Mouse (Mus musculus): ENCODE measurements around the gene Adam15. TPM values are rescaled to one million over a fixed set of nuclear protein-coding genes. Genes with fewer than 3 reads are reported as not detected.

Adam15 gene
- polyA plus RNA-seq, 1 experiment = 0.50 TPM

DNA sequence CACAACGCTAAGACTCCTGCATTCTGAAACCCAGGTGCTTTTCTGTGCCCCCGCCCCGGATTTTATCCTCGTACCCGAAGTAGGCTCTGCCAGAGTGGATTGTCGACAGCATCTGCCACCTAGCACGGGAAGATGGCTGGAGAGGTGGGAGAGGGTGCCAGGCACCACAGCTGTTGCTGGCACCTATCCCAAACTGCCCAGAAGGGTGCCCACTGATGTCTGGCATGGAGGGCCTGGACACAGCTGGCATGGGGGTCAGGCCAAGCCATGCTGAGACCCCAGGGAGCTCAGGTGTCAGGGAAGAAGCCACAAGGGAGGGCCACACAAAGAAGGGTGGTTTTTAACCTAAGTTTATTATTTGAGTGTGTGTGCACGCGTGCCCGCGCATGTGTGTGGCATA is 16.7 kb downstream of the Adam15 start:
- no peak overlapping the region for H3K4me3 ChIP-seq (replicated peaks)
- H3K4me1 ChIP-seq (ENCODE audit: control insufficient read depth) = peaks cover 9% of the 10 kb centered on the region
- TF ChIP-seq GATA1 (IDR thresholded peaks at IDR 0.05; ENCODE audit: low read length) (no peak), TAL1 (IDR thresholded peaks at IDR 0.05; ENCODE audit: low read length) (no peak)
- peaks cover 59% of the 10 kb centered on the region for H3K27me3 ChIP-seq (ENCODE audit: control insufficient read depth)
- H3K9me3 ChIP-seq (ENCODE audit: control insufficient read depth, low read length) = no peaks in the 10 kb centered on the region
- H3K36me3 ChIP-seq (ENCODE audit: control insufficient read depth) = no peaks in the 10 kb centered on the region

DNA sequence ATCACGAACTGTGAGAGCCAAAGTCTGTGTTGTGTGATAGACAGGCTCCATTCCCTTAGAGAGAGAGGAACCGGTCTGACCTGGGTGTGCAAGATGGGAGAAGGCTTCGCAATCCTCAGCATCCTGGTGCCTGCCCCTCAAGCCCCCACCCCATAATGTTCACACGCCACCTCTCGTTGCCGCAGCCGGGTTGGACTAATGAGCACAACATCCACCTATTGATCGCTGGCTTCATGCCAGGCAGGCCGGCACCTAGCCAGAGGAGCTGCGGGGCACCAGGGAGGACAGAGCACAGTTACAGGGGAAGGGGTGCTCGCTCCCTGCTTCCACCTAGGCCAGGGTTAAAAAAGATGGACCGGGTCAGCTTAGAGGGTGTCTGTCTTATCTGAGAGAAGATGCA is 17.3 kb downstream of the Adam15 start:
- Histone ChIP-seq H3K4me1 (ENCODE audit: control insufficient read depth) (peaks cover 3% of the 10 kb centered on the region), H3K36me3 (ENCODE audit: control insufficient read depth) (no peaks in the 10 kb centered on the region), H3K4me3 (replicated peaks) (no peak overlapping the region), H3K9me3 (ENCODE audit: control insufficient read depth, low read length) (no peaks in the 10 kb centered on the region), H3K27me3 (ENCODE audit: control insufficient read depth) (peaks cover 58% of the 10 kb centered on the region)
- TF ChIP-seq TAL1 (IDR thresholded peaks at IDR 0.05; ENCODE audit: low read length) = no peak
- no peak for TF ChIP-seq GATA1 (IDR thresholded peaks at IDR 0.05; ENCODE audit: low read length)

- H3K27me3 ChIP-seq (ENCODE audit: control insufficient read depth) = peaks cover 57% of the 10 kb centered on the region
- no peaks in the 10 kb centered on the region for H3K36me3 ChIP-seq (ENCODE audit: control insufficient read depth)
- peaks cover 2% of the 10 kb centered on the region; the same call in 1 of the 2 replicates for H3K4me1 ChIP-seq (ENCODE audit: control insufficient read depth)
- no peak overlapping the region for H3K4me3 ChIP-seq (replicated peaks)
- H3K9me3 ChIP-seq (ENCODE audit: control insufficient read depth, low read length) = no peaks in the 10 kb centered on the region
- TF ChIP-seq TAL1 (IDR thresholded peaks at IDR 0.05; ENCODE audit: low read length) = no peak
- no peak for TF ChIP-seq GATA1 (IDR thresholded peaks at IDR 0.05; ENCODE audit: low read length)
These were observed 17.8 kb downstream of the Adam15 start for GRCm38 (mm10) chr3:89332013-89332412.

GRCm38 (mm10) chr3:89331561-89331960 is 18.2 kb downstream of the Adam15 start:
- Histone ChIP-seq H3K4me1 (ENCODE audit: control insufficient read depth) (peaks cover 2% of the 10 kb centered on the region; the same call in 1 of the 2 replicates), H3K27me3 (ENCODE audit: control insufficient read depth) (peaks cover 55% of the 10 kb centered on the region), H3K4me3 (replicated peaks) (no peak overlapping the region), H3K36me3 (ENCODE audit: control insufficient read depth) (no peaks in the 10 kb centered on the region), H3K9me3 (ENCODE audit: control insufficient read depth, low read length) (no peaks in the 10 kb centered on the region)
- TF ChIP-seq GATA1 (IDR thresholded peaks at IDR 0.05; ENCODE audit: low read length) = no peak

DNA sequence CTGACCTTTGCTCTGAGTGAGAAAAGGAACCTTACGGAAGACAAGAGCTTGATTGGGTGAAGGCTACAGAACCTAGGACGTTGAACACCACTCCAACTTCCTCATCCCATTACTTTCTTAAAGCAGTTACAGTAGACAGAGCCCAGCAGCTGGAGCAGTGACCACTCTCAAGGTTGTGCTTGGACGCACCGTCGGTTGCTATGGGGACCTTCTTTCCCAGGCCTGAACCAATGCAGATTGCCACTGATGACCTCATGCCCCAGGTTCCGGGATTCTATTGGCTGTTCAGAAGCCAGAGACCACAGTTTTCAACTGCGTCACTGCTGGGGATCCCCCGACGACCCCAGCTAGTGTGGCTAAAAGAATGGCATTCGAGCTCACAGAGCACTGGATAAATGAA is 18.8 kb downstream of the Adam15 start:
- H3K27me3 ChIP-seq (ENCODE audit: control insufficient read depth) = peaks cover 52% of the 10 kb centered on the region
- no peak for TF ChIP-seq GATA1 (IDR thresholded peaks at IDR 0.05; ENCODE audit: low read length)
- no peak for TF ChIP-seq TAL1 (IDR thresholded peaks at IDR 0.05; ENCODE audit: low read length)
- H3K4me1 ChIP-seq (ENCODE audit: control insufficient read depth) = peaks cover 3% of the 10 kb centered on the region

GRCm38 (mm10) chr3:89330346-89330745 is 19.4 kb downstream of the Adam15 start:
- Histone ChIP-seq H3K4me1 (ENCODE audit: control insufficient read depth) (peaks cover 5% of the 10 kb centered on the region), H3K4me3 (replicated peaks) (no peak overlapping the region), H3K27me3 (ENCODE audit: control insufficient read depth) (peaks cover 57% of the 10 kb centered on the region), H3K36me3 (ENCODE audit: control insufficient read depth) (no peaks in the 10 kb centered on the region), H3K9me3 (ENCODE audit: control insufficient read depth, low read length) (no peaks in the 10 kb centered on the region)
- TF ChIP-seq TAL1 (IDR thresholded peaks at IDR 0.05; ENCODE audit: low read length) (no peak), GATA1 (IDR thresholded peaks at IDR 0.05; ENCODE audit: low read length) (no peak)

More for the DNA sequence above, 18.8 kb downstream of the Adam15 start:
- H3K36me3 ChIP-seq (ENCODE audit: control insufficient read depth) = no peaks in the 10 kb centered on the region
- no peak overlapping the region for H3K4me3 ChIP-seq (replicated peaks)
- no peaks in the 10 kb centered on the region for H3K9me3 ChIP-seq (ENCODE audit: control insufficient read depth, low read length)

DNA sequence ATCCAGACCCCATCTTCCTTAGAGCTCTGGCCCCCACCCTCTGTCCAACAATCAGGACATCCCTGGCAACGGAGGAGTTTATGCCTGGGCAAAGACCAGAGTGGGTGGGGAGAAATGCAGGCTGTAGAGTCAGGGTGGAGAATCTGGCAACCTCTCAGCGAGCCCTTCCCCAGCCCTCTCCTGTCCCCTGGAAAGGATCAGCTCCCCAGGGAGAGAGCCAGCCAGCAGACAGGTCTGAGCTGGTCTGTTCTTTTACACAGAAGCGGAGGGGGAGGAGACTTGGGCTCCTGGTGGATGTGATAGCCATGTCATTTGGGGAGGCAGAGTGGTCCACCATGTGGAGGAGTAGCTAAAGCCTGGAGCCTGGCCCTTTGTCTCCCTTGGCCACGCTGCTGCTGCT is 21.2 kb downstream of the Adam15 start:
- TF ChIP-seq GATA1 (IDR thresholded peaks at IDR 0.05; ENCODE audit: low read length) = no peak
- Histone ChIP-seq H3K4me3 (replicated peaks) (no peak overlapping the region), H3K27me3 (ENCODE audit: control insufficient read depth) (peaks cover 57% of the 10 kb centered on the region), H3K9me3 (ENCODE audit: control insufficient read depth, low read length) (no peaks in the 10 kb centered on the region), H3K4me1 (ENCODE audit: control insufficient read depth) (peaks cover 5% of the 10 kb centered on the region), H3K36me3 (ENCODE audit: control insufficient read depth) (no peaks in the 10 kb centered on the region)

GRCm38 (mm10) chr3:89327371-89327870 is 22.4 kb downstream of the Adam15 start:
- Histone ChIP-seq H3K27me3 (ENCODE audit: control insufficient read depth) (peaks cover 69% of the 10 kb centered on the region), H3K4me1 (ENCODE audit: control insufficient read depth) (peaks cover 7% of the 10 kb centered on the region), H3K9me3 (ENCODE audit: control insufficient read depth, low read length) (no peaks in the 10 kb centered on the region; the same call in 1 of the 2 replicates), H3K36me3 (ENCODE audit: control insufficient read depth) (no peaks in the 10 kb centered on the region), H3K4me3 (replicated peaks) (no peak overlapping the region)
- TF ChIP-seq TAL1 (IDR thresholded peaks at IDR 0.05; ENCODE audit: low read length) (no peak), GATA1 (IDR thresholded peaks at IDR 0.05; ENCODE audit: low read length) (no peak)

- Histone ChIP-seq H3K4me1 (ENCODE audit: control insufficient read depth) (peaks cover 8% of the 10 kb centered on the region), H3K36me3 (ENCODE audit: control insufficient read depth) (no peaks in the 10 kb centered on the region), H3K27me3 (ENCODE audit: control insufficient read depth) (peaks cover 75% of the 10 kb centered on the region), H3K9me3 (ENCODE audit: control insufficient read depth, low read length) (peaks cover 4% of the 10 kb centered on the region; the same call in 1 of the 2 replicates), H3K4me3 (replicated peaks) (no peak overlapping the region)
- TF ChIP-seq GATA1 (IDR thresholded peaks at IDR 0.05; ENCODE audit: low read length) (no peak), TAL1 (IDR thresholded peaks at IDR 0.05; ENCODE audit: low read length) (no peak)
These were observed 23.9 kb downstream of the Adam15 start for GRCm38 (mm10) chr3:89325882-89326281.
